Mouse (Mus musculus): ENCODE results near the gene Ankrd36. TPM values are rescaled to one million over a fixed set of nuclear protein-coding genes. Genes with fewer than 3 reads are reported as not detected.

Gene Ankrd36
- total RNA-seq, 2 experiments from 2014 or later: 4.6 TPM; not detected in 1

- no peak for ATAC-seq (replicated peaks; ENCODE audit: low FRiP score, poor library complexity, severe bottlenecking)
Measured at GRCm38 (mm10) chr11:5716938-5717705, 147.6 kb downstream of the Ankrd36 start.

- ATAC-seq (replicated peaks; ENCODE audit: low FRiP score, poor library complexity, severe bottlenecking): no peak
Measured at GRCm38 (mm10) chr11:5718611-5719354, 149.3 kb downstream of the Ankrd36 start.

- no peak for ATAC-seq (replicated peaks; ENCODE audit: low FRiP score, poor library complexity, severe bottlenecking)
Measured at GRCm38 (mm10) chr11:5729582-5729981, 160.1 kb downstream of the Ankrd36 start.

GRCm38 (mm10) chr11:5732401-5732800, 162.9 kb downstream of the Ankrd36 start:
- ATAC-seq (replicated peaks; ENCODE audit: low FRiP score, poor library complexity, severe bottlenecking): no peak

GRCm38 (mm10) chr11:5734323-5734722, 164.8 kb downstream of the Ankrd36 start:
- ATAC-seq (replicated peaks; ENCODE audit: low FRiP score, poor library complexity, severe bottlenecking): no peak

DNA sequence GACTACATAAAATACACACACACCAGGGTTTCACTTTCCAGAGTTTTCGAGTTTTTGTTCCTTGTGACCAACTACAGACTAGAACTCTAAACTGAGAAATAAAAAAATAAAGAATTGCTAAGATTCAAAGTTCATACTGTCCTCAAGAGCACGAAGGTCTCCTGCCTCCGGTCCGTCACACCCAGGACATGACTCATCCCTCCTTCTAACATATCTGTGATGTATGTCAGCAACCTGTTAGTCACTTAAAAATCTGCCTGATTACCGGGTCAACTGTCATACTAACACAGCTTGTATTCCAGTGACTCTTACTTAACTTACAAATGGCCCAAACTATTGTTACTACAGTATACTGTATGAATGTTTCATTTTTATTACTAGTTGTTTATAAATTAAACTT, 167.7 kb downstream of the Ankrd36 start:
- no peak for ATAC-seq (replicated peaks; ENCODE audit: low FRiP score, poor library complexity, severe bottlenecking)

Other genes starting within 250 kb of the Ankrd36 start
- 0.96 TPM in 1 of 2 replicates, not detected in the other for gene Znrf3, start 124.8 kb upstream of the Ankrd36 start, total RNA-seq (2015; ENCODE audit: low replicate concordance)
- 0.14 and 0.34 TPM in 2 replicates for gene Znrf3, start 124.8 kb upstream of the Ankrd36 start, total RNA-seq (2017; ENCODE audit: low replicate concordance)
- gene Xbp1, start 49.0 kb upstream of the Ankrd36 start, total RNA-seq (2015; ENCODE audit: low replicate concordance): 68.1 and 83.8 TPM in 2 replicates
- 42.5 and 50.8 TPM in 2 replicates for gene Xbp1, start 49.0 kb upstream of the Ankrd36 start, total RNA-seq (2017; ENCODE audit: low replicate concordance)
- gene Ccdc117, start 27.5 kb upstream of the Ankrd36 start, total RNA-seq (2015; ENCODE audit: low replicate concordance): 2.7 and 5.6 TPM in 2 replicates
- 9.5 and 10.4 TPM in 2 replicates for gene Ccdc117, start 27.5 kb upstream of the Ankrd36 start, total RNA-seq (2017; ENCODE audit: low replicate concordance)
- 16.5 and 28.1 TPM in 2 replicates for gene Mrps24, start 146.0 kb downstream of the Ankrd36 start, total RNA-seq (2015; ENCODE audit: low replicate concordance)
- gene Mrps24, start 146.0 kb downstream of the Ankrd36 start, total RNA-seq (2017; ENCODE audit: low replicate concordance): 16.1 and 21.7 TPM in 2 replicates
- 0.19 and 2.3 TPM in 2 replicates for gene Urgcp, start 192.7 kb downstream of the Ankrd36 start, total RNA-seq (2015; ENCODE audit: low replicate concordance)
- gene Urgcp, start 192.7 kb downstream of the Ankrd36 start, total RNA-seq (2017; ENCODE audit: low replicate concordance): 1.2 and 3.2 TPM in 2 replicates
- 14.4 and 17.1 TPM in 2 replicates for gene Dbnl, start 218.8 kb downstream of the Ankrd36 start, total RNA-seq (2015; ENCODE audit: low replicate concordance)
- gene Dbnl, start 218.8 kb downstream of the Ankrd36 start, total RNA-seq (2017; ENCODE audit: low replicate concordance): 26.0 and 32.9 TPM in 2 replicates
- not detected in 2 replicates for gene Pgam2, start 234.0 kb downstream of the Ankrd36 start, total RNA-seq (2015; ENCODE audit: low replicate concordance)
- gene Pgam2, start 234.0 kb downstream of the Ankrd36 start, total RNA-seq (2017; ENCODE audit: low replicate concordance): not detected in 2 replicates

Measured in erythroblast, adult 5-6 weeks (primary cell).